Mouse (Mus musculus): ENCODE measurements around the gene Platr25.
"Not testable (repeated sequence)": the region's sequence is repeated elsewhere in the genome, so short reads cannot be mapped to it uniquely, and the experiment has no call there.

Platr25 gene

DNA sequence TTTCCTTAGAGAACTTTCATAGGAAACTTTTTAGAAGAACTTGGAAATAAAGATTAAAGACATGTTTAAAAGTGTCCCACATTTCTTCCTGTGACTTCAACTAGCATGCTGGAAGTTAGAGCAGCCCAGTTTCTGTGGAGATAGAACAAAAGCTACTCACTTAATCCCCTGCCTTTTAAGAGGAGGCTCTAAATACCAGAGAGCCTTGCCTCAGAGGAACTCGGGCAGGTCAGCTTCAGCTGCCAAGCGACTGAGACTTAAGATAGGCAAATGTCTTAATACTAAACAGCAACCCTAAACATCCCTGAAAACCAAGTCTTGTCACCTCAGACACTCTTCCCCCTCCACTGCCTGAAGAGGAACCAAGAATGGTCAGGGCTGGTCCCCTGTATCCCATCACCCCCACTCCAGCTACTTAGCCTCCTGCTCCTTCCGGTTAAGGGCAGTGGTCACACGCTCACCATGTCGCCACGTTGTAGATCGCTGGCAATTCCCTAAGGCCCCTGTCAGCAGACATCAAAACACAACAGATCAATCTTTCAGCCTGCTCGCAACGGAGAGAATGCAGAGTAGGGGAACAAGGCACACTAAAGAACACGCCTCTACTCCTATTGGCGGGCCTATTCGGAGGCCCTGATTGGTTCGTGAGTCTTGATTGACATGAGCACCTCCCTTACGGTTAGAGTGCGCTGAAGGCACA lies 136.8 kb downstream of the Platr25 start, which contains the start of gene 6720489N17Rik:
Gene 6720489N17Rik, minus strand, starts transcription at position 606 of the 700 bp plus-strand sequence.
- DNase-seq (ENCODE audit: low read depth, low spot score), result peak; percentile 90
- H3K27me3 ChIP-seq (ENCODE audit: control insufficient read depth, insufficient read depth, low read length, poor library complexity, severe bottlenecking); H3K36me3 ChIP-seq (ENCODE audit: control insufficient read depth, insufficient read depth, low read length, poor library complexity, severe bottlenecking): not testable (repeated sequence)
